Mouse (Mus musculus): ENCODE measurements around the gene Pld3.
A peak's percentile ranks its signal among the peaks of the same experiment; 100 is the strongest.
"Not testable (repeated sequence)": the region's sequence is repeated elsewhere in the genome, so short reads cannot be mapped to it uniquely, and the experiment has no call there.

Gene Pld3

GRCm38 (mm10) chr7:27520104-27520503 is 32.9 kb downstream of the Pld3 start:
- no peak for DNase-seq

- no peak for DNase-seq
Measured at GRCm38 (mm10) chr7:27518314-27518713, 34.7 kb downstream of the Pld3 start.

DNA sequence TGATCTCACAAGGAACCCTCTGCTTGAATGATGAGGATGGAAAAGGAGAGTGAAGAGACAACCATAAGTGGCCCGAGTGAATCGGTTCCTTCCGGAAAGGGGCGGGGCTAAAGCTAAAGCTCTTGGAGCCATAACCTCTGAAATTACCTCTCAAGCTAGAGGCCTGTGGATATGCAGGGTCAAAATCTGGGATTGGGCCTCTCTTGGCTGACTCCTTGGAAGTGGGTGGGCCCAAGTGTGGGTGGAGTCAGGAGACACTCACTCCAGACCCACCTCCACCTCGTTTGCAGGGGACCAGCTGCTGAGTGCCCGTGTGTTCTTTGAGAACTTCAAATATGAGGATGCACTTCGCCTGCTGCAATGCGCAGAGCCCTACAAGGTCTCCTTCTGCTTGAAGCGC is 38.1 kb downstream of the Pld3 start:
- DNase-seq: no peak

- DNase-seq: no peak
Measured at GRCm38 (mm10) chr7:27510809-27511208, 42.2 kb downstream of the Pld3 start.

GRCm38 (mm10) chr7:27508648-27509005 is 44.4 kb downstream of the Pld3 start:
- DNase-seq: peak; percentile 52

GRCm38 (mm10) chr7:27507711-27508647 is 45.0 kb downstream of the Pld3 start:
- DNase-seq: peak; percentile 100

DNA sequence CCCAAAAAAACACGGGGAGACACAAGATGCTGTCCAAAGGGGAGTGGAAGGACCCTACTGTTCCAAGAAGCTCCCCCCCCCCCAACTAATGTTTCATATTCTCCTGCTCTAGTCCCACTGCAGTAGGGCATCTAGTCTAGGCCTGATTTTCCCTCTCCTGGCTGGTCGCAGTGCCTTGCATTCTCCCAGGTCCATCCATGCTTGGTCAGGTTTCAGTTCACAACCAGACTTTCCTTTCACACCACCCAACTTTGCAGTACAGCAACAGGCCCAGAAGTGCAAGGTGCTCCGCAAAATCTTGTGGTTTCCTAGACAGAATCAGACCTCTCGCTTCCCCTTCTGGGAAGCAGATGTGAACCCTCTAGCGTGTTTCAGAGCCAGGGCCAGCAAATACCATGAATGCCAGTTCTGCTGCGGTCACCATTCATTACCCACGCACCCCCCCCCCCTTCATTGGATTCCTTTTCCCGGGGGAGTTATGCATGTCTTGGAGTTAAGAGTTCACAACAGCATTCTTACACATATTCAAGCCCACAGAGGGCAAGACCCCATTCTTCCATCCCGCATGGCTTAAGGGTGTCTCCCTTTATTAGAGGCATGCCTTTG is 46.1 kb downstream of the Pld3 start:
- DNase-seq: no peak

GRCm38 (mm10) chr7:27501620-27502019 is 51.4 kb downstream of the Pld3 start:
- peak; percentile 33 for DNase-seq

- DNase-seq: no peak
Measured at GRCm38 (mm10) chr7:27499036-27499435, 54.0 kb downstream of the Pld3 start, which contains the start of gene Prx. TSS of gene Prx (plus strand) at chr7:27499324.

DNA sequence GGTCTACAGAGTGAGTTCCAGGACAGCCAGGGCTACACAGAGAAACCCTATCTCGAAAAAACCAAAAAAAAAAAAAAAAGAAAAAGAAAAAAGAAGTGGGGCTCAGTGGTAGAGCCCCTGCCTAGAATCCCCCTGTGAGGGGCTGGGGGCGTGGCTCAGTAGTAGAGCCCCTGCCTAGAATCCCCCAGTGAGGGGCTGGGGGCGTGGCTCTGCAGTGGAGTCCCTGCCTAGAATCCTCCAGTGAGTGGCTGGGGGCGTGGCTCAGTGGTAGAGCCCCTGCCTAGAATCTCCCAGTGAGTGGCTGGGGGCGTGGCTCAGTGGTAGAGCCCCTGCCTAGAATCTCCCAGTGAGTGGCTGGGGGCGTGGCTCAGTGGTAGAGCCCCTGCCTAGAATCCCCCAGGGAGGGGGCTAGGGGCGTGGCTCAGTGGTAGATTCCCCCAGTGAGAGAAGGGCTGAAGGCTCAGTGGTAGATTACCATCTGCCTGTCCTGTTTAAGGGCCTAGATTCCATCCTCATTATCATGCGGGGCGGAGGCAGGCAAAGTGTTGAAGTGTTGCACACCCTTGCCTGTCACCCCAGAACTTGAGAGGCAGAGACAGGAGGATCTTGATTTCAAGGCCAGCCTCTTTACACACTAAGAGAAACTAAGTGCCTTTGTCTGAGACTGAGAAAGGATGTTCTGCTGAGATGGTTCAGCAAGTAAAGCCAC is 58.2 kb downstream of the Pld3 start:
- not testable (repeated sequence) for DNase-seq

DNA sequence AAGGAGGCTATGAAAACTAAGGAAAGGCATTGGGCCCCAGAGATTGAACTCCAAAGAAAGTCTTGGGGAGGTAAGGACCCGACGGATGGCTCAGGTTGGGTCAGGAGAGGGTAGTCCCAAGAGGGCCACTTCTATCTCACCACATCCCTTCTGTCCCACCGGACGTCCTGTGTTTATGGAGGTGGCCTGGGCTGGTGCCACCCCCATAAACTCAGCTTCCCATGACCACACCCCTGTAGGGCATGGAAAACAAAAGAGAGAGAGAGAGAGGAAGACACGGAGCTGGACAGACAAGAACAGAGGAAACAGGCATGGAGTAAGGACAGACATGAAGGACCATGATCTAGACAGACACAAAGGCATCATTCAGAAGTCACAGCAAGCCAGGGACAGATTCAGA is 59.6 kb downstream of the Pld3 start:
- no peak for DNase-seq

DNA sequence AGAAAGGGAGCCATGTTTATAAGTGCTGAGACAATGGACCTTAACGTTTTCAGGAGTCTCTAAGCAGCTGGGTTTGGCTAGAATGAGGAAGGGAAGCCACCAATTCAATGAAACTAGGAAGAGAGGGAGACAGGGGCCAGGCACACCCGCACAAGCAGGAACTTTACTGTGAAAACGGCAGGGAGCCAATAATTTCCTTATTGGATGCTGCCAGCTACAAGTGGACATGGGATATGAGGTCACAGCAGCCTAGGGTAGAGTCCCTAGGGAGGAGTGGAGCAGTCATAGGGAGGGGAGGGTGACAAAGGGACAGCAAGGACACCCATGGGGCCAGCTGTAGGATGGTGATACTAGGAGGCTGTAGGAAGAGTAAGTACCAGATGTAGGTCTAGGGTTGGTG is 60.0 kb downstream of the Pld3 start:
- DNase-seq: no peak

- DNase-seq: peak; percentile 43
Measured at GRCm38 (mm10) chr7:27491856-27492255, 61.2 kb downstream of the Pld3 start.

GRCm38 (mm10) chr7:27490543-27491329 is 62.3 kb downstream of the Pld3 start:
- peak; percentile 96 for DNase-seq

DNA sequence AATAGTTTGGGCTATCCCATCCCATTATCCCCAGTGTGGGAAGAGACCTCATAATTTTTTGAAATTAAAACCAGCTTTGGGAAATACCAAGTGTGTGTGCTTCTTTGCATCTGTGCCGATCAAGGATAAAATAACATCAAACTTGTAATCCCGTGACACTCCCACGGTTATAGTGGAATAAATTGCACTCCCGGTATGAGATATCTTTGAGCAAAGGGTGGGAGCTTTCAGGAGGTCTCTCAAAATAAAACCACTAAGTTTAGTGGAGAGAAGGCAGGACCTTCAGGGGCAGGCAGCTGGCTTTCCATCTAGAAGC is 62.8 kb downstream of the Pld3 start:
- no peak for DNase-seq

DNA sequence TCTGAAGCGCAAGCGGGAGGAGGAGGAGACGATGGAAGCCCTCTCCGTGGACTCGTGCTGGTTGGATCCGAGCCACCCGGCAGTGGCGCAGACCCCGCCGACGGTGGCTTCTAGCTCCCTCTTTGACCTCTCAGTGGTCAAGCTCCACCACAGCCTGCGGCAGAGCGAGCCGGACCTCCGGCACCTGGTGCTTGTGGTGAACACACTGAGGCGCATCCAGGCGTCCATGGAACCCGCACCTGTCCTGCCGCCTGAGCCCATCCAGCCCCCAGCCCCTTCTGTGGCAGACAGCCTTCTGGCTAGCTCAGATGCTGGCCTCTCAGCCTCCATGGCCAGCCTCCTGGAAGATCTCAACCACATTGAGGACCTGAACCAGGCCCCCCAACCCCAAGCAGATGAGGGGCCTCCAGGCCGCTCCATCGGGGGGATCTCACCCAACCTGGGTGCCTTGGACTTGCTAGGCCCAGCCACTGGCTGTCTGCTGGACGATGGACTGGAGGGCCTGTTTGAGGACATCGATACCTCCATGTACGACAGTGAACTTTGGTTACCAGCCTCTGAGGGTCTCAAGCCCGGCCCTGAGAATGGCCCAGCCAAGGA is 63.6 kb downstream of the Pld3 start:
- DNase-seq: no peak

GRCm38 (mm10) chr7:27487740-27488268 is 65.2 kb downstream of the Pld3 start:
- DNase-seq: peak; percentile 65

DNA sequence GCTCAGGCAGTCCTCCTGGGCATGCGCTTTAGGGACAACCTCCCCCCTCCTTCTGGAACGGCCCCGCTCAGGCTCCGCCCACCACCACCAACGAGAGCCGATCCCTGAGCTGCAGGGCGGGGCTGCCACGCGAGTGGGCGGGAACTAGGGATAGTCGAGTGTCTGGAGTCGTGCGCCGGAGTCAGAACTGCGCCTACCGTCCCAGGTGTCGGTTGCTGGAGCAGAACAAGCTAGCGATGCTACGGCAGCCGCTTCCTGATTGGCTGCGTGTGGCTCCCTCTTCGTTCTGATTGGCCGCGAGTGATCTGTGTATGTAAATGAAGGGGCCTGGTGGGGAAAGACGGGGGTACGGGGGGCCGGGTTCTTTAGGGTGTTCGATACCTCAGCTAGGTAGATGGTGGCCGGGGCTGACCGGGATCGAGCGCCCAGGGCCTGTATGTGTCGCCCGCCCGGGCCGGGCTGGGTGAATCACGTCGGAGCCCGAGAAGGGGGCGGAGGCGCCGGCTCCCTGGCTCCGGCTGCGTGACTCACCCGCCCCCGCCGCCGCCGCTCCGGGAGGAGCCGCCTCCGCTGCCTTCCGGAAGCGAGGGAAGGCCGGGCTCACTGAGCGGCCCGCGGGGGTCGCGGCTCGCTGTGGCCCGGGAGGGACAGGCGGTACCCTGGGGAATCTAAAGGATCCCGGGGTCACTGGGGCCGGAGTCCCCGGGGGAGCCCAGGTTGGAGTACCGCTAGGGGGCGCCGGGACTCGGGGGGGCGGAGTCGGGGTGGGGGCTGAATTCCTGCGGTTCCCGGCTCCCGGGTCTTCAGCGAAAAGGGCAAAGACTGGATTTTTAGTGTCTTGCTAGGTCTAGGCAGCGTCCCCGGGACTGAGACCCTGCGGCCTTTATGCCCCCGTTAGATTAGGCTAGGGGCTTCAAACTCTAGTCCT is 66.0 kb downstream of the Pld3 start, which contains the start of gene Sertad1:
Gene Sertad1, plus strand, starts transcription at position 141 of the 928 bp plus-strand sequence.
- DNase-seq: peak; percentile 100

GRCm38 (mm10) chr7:27486102-27486769 is 66.8 kb downstream of the Pld3 start:
- no peak for DNase-seq

GRCm38 (mm10) chr7:27483860-27484259 is 69.2 kb downstream of the Pld3 start:
- no peak for DNase-seq
